Mouse (Mus musculus): ENCODE measurements around the gene Satb2.
A peak's percentile ranks its signal among the peaks of the same experiment; 100 is the strongest.

- TF ChIP-seq CTCF (IDR thresholded peaks at IDR 0.05) (peak; percentile 25; the same call in 1 of the 2 replicates), EP300 (IDR thresholded peaks at IDR 0.05) (no peak)
Observed at GRCm38 (mm10) chr1:56972950-56973592, 5.4 kb downstream of the Satb2 start.
